Mouse (Mus musculus) small intestine, adult 2 months (tissue): ENCODE results near the gene Myh3.

Experiments used
- CTCF ChIP-seq: fragments of 200-500 bp; IDR thresholded peaks from 2 replicates; pipeline ENCODE4 v1.5.1; 2012; ENCODE audit warnings: low read depth, mild to moderate bottlenecking, control low read depth, inconsistent platforms, low read length, moderate library complexity, mixed read lengths; ENCODE audit not compliant: insufficient replicate concordance, insufficient read length; ENCODE audit errors: extremely low read depth
- POLR2A ChIP-seq: fragments of 200-500 bp; IDR thresholded peaks from 2 replicates; pipeline ENCODE4 v1.6.1; 2012; ENCODE audit warnings: low read depth, mild to moderate bottlenecking, control low read depth, inconsistent platforms, low read length, moderate library complexity

DNA sequence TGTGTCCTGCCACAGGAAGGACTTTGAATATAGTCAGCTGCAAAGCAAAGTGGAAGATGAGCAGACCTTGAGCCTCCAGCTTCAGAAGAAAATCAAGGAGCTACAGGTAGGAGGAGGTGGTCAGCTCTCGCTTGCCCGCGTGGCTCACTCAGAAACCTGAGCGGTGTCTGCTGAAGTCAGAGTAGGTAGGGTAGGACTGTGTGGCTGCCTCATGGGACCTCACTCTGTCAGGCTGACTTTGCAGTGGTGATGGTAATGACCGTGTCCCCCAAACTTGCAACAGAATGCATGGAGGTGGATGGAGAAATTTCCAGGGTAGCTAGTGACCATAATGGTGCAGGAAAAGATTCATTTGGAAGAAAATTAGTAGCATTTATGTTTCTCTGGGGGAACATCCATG, 15.6 kb downstream of the Myh3 start:
- no peak for TF ChIP-seq POLR2A
- TF ChIP-seq CTCF, result no peak
